Mouse (Mus musculus): ENCODE data around the gene Nsg1.

Nsg1 gene

GRCm38 (mm10) chr5:38159634-38160413 lies at the start of gene Nsg1:
Nsg1 (minus strand) TSS chr5:38159907.
- no peak for DNase-seq (ENCODE audit: low read depth, low spot score)

GRCm38 (mm10) chr5:38208985-38209384 lies 49.3 kb upstream of the Nsg1 start:
- DNase-seq (ENCODE audit: low read depth, low spot score) = no peak

GRCm38 (mm10) chr5:38205303-38205726 lies 45.6 kb upstream of the Nsg1 start:
- no peak for DNase-seq (ENCODE audit: low read depth, low spot score)

- DNase-seq (ENCODE audit: low read depth, low spot score) = no peak
These were observed 40.0 kb upstream of the Nsg1 start for GRCm38 (mm10) chr5:38199686-38200085.

GRCm38 (mm10) chr5:38197482-38197823 lies 37.7 kb upstream of the Nsg1 start:
- DNase-seq (ENCODE audit: low read depth, low spot score) = peak; percentile 79

GRCm38 (mm10) chr5:38196821-38197481 lies 37.2 kb upstream of the Nsg1 start:
- no peak for DNase-seq (ENCODE audit: low read depth, low spot score)

- no peak for DNase-seq (ENCODE audit: low read depth, low spot score)
These were observed 36.2 kb upstream of the Nsg1 start for GRCm38 (mm10) chr5:38195941-38196340.

GRCm38 (mm10) chr5:38194946-38195345 lies 35.2 kb upstream of the Nsg1 start:
- peak; percentile 11 for DNase-seq (ENCODE audit: low read depth, low spot score)

- DNase-seq (ENCODE audit: low read depth, low spot score) = no peak
These were observed 31.2 kb upstream of the Nsg1 start for GRCm38 (mm10) chr5:38190907-38191306.

- no peak for DNase-seq (ENCODE audit: low read depth, low spot score)
These were observed 27.3 kb upstream of the Nsg1 start for GRCm38 (mm10) chr5:38187006-38187405.

- DNase-seq (ENCODE audit: low read depth, low spot score) = no peak
These were observed 25.1 kb upstream of the Nsg1 start for GRCm38 (mm10) chr5:38184688-38185285.

GRCm38 (mm10) chr5:38174256-38174912 lies 14.7 kb upstream of the Nsg1 start:
- no peak for DNase-seq (ENCODE audit: low read depth, low spot score)

GRCm38 (mm10) chr5:38173766-38174165 lies 14.1 kb upstream of the Nsg1 start:
- no peak for DNase-seq (ENCODE audit: low read depth, low spot score)

GRCm38 (mm10) chr5:38168497-38168896 lies 8.8 kb upstream of the Nsg1 start:
- DNase-seq (ENCODE audit: low read depth, low spot score) = no peak

- peak; percentile 53 for DNase-seq (ENCODE audit: low read depth, low spot score)
These were observed 617 bp downstream of the Nsg1 start for GRCm38 (mm10) chr5:38158947-38159633.

GRCm38 (mm10) chr5:38158501-38158946 lies 1.2 kb downstream of the Nsg1 start:
- DNase-seq (ENCODE audit: low read depth, low spot score) = no peak

- no peak for DNase-seq (ENCODE audit: low read depth, low spot score)
These were observed 2.2 kb downstream of the Nsg1 start for GRCm38 (mm10) chr5:38157481-38158020.

GRCm38 (mm10) chr5:38153636-38154035 lies 6.1 kb downstream of the Nsg1 start:
- no peak for DNase-seq (ENCODE audit: low read depth, low spot score)

GRCm38 (mm10) chr5:38152201-38153108 lies 7.3 kb downstream of the Nsg1 start:
- no peak for DNase-seq (ENCODE audit: low read depth, low spot score)

GRCm38 (mm10) chr5:38151264-38151663 lies 8.4 kb downstream of the Nsg1 start:
- no peak for DNase-seq (ENCODE audit: low read depth, low spot score)
